Mouse (Mus musculus) C2C12 (cell line): ENCODE data around the gene Ldah.

ENCODE experiments used
- CTCF ChIP-seq: IDR thresholded peaks from one replicate; pipeline ENCODE4 v1.5.1; 2011; ENCODE audit not compliant: control insufficient read depth, insufficient read depth, insufficient read length
- MAX ChIP-seq: IDR thresholded peaks from one replicate; pipeline ENCODE4 v1.6.1; 2011; ENCODE audit warnings: mild to moderate bottlenecking, control low read depth
- USF1 ChIP-seq: IDR thresholded peaks from one replicate; pipeline ENCODE4 v1.6.1; 2011; ENCODE audit warnings: low read depth, mild to moderate bottlenecking, control low read depth, moderate library complexity

GRCm38 (mm10) chr12:8216392-8217280 lies 8.7 kb downstream of the Ldah start:
- TF ChIP-seq CTCF (no peak), USF1 (no peak), MAX (no peak)
